Mouse (Mus musculus): ENCODE measurements around the gene Galnt16.

The Galnt16 gene

GRCm38 (mm10) chr12:80533876-80534275 is 15.8 kb downstream of the Galnt16 start:
- DNase-seq, result no peak

- no peak for DNase-seq
These were observed 19.2 kb downstream of the Galnt16 start for GRCm38 (mm10) chr12:80537313-80537712.

GRCm38 (mm10) chr12:80538311-80538710 is 20.2 kb downstream of the Galnt16 start:
- no peak for DNase-seq

GRCm38 (mm10) chr12:80545310-80545709 is 27.2 kb downstream of the Galnt16 start:
- DNase-seq, result no peak

GRCm38 (mm10) chr12:80549646-80550045 is 31.6 kb downstream of the Galnt16 start:
- DNase-seq, result peak; percentile 72

GRCm38 (mm10) chr12:80553157-80553556 is 35.1 kb downstream of the Galnt16 start:
- no peak for DNase-seq

- no peak for DNase-seq
These were observed 36.2 kb downstream of the Galnt16 start for GRCm38 (mm10) chr12:80554312-80554711.

GRCm38 (mm10) chr12:80561904-80562303 is 43.8 kb downstream of the Galnt16 start:
- no peak for DNase-seq

- DNase-seq, result peak; percentile 22
These were observed 44.7 kb downstream of the Galnt16 start for GRCm38 (mm10) chr12:80562793-80563192.

GRCm38 (mm10) chr12:80564990-80565389 is 46.9 kb downstream of the Galnt16 start:
- peak; percentile 29 for DNase-seq

GRCm38 (mm10) chr12:80565793-80566192 is 47.7 kb downstream of the Galnt16 start:
- DNase-seq, result no peak

- DNase-seq, result no peak
These were observed 48.4 kb downstream of the Galnt16 start for GRCm38 (mm10) chr12:80566502-80566901.

- no peak for DNase-seq
These were observed 49.3 kb downstream of the Galnt16 start for GRCm38 (mm10) chr12:80567375-80567774.

GRCm38 (mm10) chr12:80569561-80569960 is 51.5 kb downstream of the Galnt16 start:
- no peak for DNase-seq

- DNase-seq, result no peak
These were observed 56.2 kb downstream of the Galnt16 start for GRCm38 (mm10) chr12:80574318-80574717.

- DNase-seq, result no peak
These were observed 56.8 kb downstream of the Galnt16 start for GRCm38 (mm10) chr12:80574825-80575371.

GRCm38 (mm10) chr12:80577049-80577448 is 59.0 kb downstream of the Galnt16 start:
- DNase-seq, result peak; percentile 64

- DNase-seq, result no peak
These were observed 63.3 kb downstream of the Galnt16 start for GRCm38 (mm10) chr12:80581357-80581756.

- DNase-seq, result peak; percentile 61
These were observed 66.9 kb downstream of the Galnt16 start for GRCm38 (mm10) chr12:80584973-80585372.

- DNase-seq, result peak; percentile 10
These were observed 76.1 kb downstream of the Galnt16 start for GRCm38 (mm10) chr12:80594141-80594540.

- no peak for DNase-seq
These were observed 76.7 kb downstream of the Galnt16 start for GRCm38 (mm10) chr12:80594781-80595180.

GRCm38 (mm10) chr12:80595566-80595965 is 77.5 kb downstream of the Galnt16 start:
- DNase-seq, result no peak

- DNase-seq, result no peak
These were observed 77.9 kb downstream of the Galnt16 start for GRCm38 (mm10) chr12:80595968-80596367.

GRCm38 (mm10) chr12:80598236-80598635 is 80.2 kb downstream of the Galnt16 start:
- DNase-seq, result no peak

- DNase-seq, result peak; percentile 56
These were observed 80.7 kb downstream of the Galnt16 start for GRCm38 (mm10) chr12:80598756-80599155.

Data from lung, postnatal 14 days (tissue).